Mouse (Mus musculus) thymus, adult 2 months (tissue): Measurements from ENCODE around the gene Nectin1. TPM values are rescaled to one million over a fixed set of nuclear protein-coding genes. Genes with fewer than 3 reads are reported as not detected.

ENCODE experiments used
- DNase-seq: peaks from one replicate; pipeline ENCODE4 v3.0.0; 2021
- H3K27ac ChIP-seq: fragments of 200-500 bp; 2 replicates; pipeline ENCODE4 v1.5.1; 2012; ENCODE audit warnings: low read length, control low read depth; ENCODE audit not compliant: control insufficient read depth, insufficient read depth
- H3K27me3 ChIP-seq: fragments of 200-500 bp; 2 replicates; pipeline ENCODE4 v1.6.1; 2012; ENCODE audit warnings: mild to moderate bottlenecking, low read length, moderate library complexity, mixed read lengths; ENCODE audit not compliant: control insufficient read depth, insufficient read depth
- H3K36me3 ChIP-seq: fragments of 200-500 bp; 2 replicates; pipeline ENCODE4 v1.6.1; 2012; ENCODE audit warnings: mild to moderate bottlenecking, low read length, moderate library complexity; ENCODE audit not compliant: control insufficient read depth, insufficient read depth
- H3K4me1 ChIP-seq: fragments of 200-500 bp; replicated peaks from 2 replicates; pipeline ENCODE4 v1.6.1; 2012; ENCODE audit warnings: low read length; ENCODE audit not compliant: control insufficient read depth, insufficient read depth
- H3K4me3 ChIP-seq: fragments of 200-500 bp; 2 replicates; pipeline ENCODE4 v1.5.1; 2012; ENCODE audit warnings: mild to moderate bottlenecking, low read length, control low read depth, moderate library complexity; ENCODE audit not compliant: control insufficient read depth, insufficient read depth
- CTCF ChIP-seq: fragments of 200-500 bp; IDR thresholded peaks from 2 replicates; pipeline ENCODE4 v1.5.1; 2012; ENCODE audit warnings: mild to moderate bottlenecking, control low read depth, low read length, moderate library complexity, borderline replicate concordance; ENCODE audit not compliant: control insufficient read depth, poor library complexity, insufficient read depth; ENCODE audit errors: extremely low read depth
- POLR2A ChIP-seq: fragments of 200-500 bp; IDR thresholded peaks from 2 replicates; pipeline ENCODE4 v1.6.1; 2012; ENCODE audit warnings: mild to moderate bottlenecking, low read length, control low read depth, moderate library complexity; ENCODE audit not compliant: control insufficient read depth, poor library complexity, insufficient read depth; ENCODE audit errors: extremely low read depth
- WGBS: fragments of 180-500 bp; shearing (Covaris S2); methylation state at CpG from one replicate; pipeline ENCODE4 v1.1.7; 2018; 5-methylcytosine and 5-hydroxymethylcytosine counted together
- polyA plus RNA-seq: library from polyadenylated mRNA; depleted of rRNA; stranded (reverse); fragments of >200 nt; gene quantifications from 2 replicates; pipeline ENCODE4 v1.2.3, GENCODE M21; 2012

Nectin1 gene
- polyA plus RNA-seq, 1 experiment = 23.3 TPM

- no peak for DNase-seq
- Histone ChIP-seq H3K4me1 (no peaks in the 10 kb centered on the region), H3K36me3 (no peaks in the 10 kb centered on the region), H3K4me3 (no peak overlapping the region), H3K27ac (no peak overlapping the region), H3K27me3 (no peaks in the 10 kb centered on the region)
- TF ChIP-seq POLR2A (no peak), CTCF (no peak)
- 94% methylated on average over 8 of the region's 8 CpGs for WGBS
Measured at GRCm38 (mm10) chr9:43833232-43833631, 89.4 kb downstream of the Nectin1 start.

DNA sequence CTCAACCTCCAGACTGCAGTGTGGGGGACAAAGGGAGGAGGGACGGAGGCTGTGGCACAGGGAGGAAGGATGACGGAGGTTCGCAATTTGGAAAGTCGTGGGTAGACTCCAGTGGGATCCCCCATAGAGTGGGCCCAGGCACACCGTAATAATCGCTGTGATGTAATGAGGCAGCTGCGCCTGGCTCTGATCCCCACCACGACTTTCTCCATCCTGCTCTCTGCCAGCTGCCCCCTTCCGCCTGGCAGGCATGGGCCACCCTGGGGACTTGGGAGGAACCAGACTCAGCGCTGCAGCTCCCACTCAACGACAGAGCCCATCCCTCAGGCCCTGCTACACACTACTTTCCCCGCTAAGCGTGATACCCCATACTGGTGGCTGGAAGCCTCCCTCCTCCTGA, 90.5 kb downstream of the Nectin1 start:
- WGBS = 89% methylated on average over 13 of the region's 13 CpGs
- Histone ChIP-seq H3K27me3 (no peaks in the 10 kb centered on the region), H3K4me3 (no peak overlapping the region), H3K27ac (no peak overlapping the region), H3K4me1 (no peaks in the 10 kb centered on the region), H3K36me3 (no peaks in the 10 kb centered on the region)
- TF ChIP-seq POLR2A (no peak), CTCF (no peak)
- DNase-seq = no peak

DNA sequence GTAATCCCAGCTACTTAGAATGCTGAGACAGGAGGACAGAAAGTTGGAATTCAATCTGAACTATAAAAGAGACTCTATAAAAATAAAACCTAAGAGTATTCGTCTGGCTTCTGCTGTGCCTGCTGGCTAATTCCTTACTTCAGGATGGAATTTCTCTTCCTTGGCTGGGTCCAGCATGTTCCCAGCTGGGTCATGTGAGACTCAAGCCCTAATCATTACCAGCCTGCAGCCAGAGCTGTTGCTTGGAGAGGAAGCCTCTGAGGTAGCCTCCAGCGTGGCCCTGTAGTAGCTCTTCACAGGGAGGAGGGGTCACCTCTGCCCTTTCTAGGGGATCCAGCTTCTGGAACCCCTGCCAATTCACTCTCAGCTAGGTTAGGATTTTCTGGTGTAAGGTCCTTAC, 94.8 kb downstream of the Nectin1 start:
- Histone ChIP-seq H3K27me3 (no peaks in the 10 kb centered on the region), H3K27ac (no peak overlapping the region), H3K4me1 (no peaks in the 10 kb centered on the region), H3K4me3 (no peak overlapping the region), H3K36me3 (no peaks in the 10 kb centered on the region)
- WGBS = 80% methylated on average over 2 of the region's 2 CpGs
- no peak for DNase-seq
- TF ChIP-seq POLR2A = no peak
- no peak for TF ChIP-seq CTCF

- H3K36me3 ChIP-seq = no peaks in the 10 kb centered on the region
- no peaks in the 10 kb centered on the region for H3K4me1 ChIP-seq
- H3K27me3 ChIP-seq = no peaks in the 10 kb centered on the region
- WGBS = 20% methylated on average over 8 of the region's 8 CpGs
- no peak for TF ChIP-seq POLR2A
- TF ChIP-seq CTCF = no peak
- no peak for DNase-seq
- no peak overlapping the region for H3K4me3 ChIP-seq
- no peak overlapping the region for H3K27ac ChIP-seq
Measured at GRCm38 (mm10) chr9:43842921-43843577, 99.3 kb downstream of the Nectin1 start.

DNA sequence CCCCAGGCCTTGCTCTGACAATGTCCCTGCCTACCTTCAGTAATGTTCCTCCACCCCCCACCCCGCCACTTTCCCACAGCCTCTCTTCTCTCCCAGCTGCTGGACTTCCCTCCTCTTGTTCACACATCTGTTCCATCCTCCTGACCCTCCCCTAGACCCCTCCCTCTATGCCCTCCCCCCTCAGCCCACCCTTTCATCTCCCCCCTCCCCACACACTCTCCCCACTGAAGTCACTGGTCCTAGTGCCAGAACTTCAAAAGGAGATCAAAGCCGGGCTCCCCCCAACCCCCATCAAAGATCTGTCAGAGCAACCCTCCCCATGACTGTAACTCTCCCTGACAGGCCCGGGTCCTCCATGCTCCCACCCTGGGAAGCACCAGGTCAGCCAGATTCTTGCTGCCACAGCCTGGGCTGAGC, 99.9 kb downstream of the Nectin1 start:
- Histone ChIP-seq H3K27ac (no peak overlapping the region), H3K4me3 (no peak overlapping the region), H3K4me1 (no peaks in the 10 kb centered on the region), H3K27me3 (no peaks in the 10 kb centered on the region), H3K36me3 (no peaks in the 10 kb centered on the region)
- no peak for DNase-seq
- 8% methylated on average over 2 of the region's 3 CpGs for WGBS
- TF ChIP-seq POLR2A (no peak), CTCF (no peak)

GRCm38 (mm10) chr9:43845660-43846455, 102.1 kb downstream of the Nectin1 start:
- WGBS = 13% methylated on average over 17 of the region's 17 CpGs

GRCm38 (mm10) chr9:43847861-43848260, 104.1 kb downstream of the Nectin1 start:
- DNase-seq = no peak
- 66% methylated on average over 5 of the region's 5 CpGs for WGBS
- no peak for TF ChIP-seq CTCF
- no peak for TF ChIP-seq POLR2A
- Histone ChIP-seq H3K4me3 (no peak overlapping the region), H3K27ac (no peak overlapping the region), H3K36me3 (no peaks in the 10 kb centered on the region), H3K27me3 (no peaks in the 10 kb centered on the region), H3K4me1 (no peaks in the 10 kb centered on the region)

More at GRCm38 (mm10) chr9:43845660-43846455, 102.1 kb downstream of the Nectin1 start:
- Histone ChIP-seq H3K27me3 (no peaks in the 10 kb centered on the region), H3K36me3 (no peaks in the 10 kb centered on the region), H3K4me1 (no peaks in the 10 kb centered on the region), H3K4me3 (no peak overlapping the region), H3K27ac (no peak overlapping the region)
- TF ChIP-seq POLR2A (no peak), CTCF (peak; percentile 79; the same call in 1 of the 2 replicates)
- peak; percentile 20 for DNase-seq
